Mouse (Mus musculus) midbrain, embryonic 14.5 days (tissue): ENCODE data around the gene Paqr3. TPM values are rescaled to one million over a fixed set of nuclear protein-coding genes. Genes with fewer than 3 reads are reported as not detected.

Source experiments
- ATAC-seq: fragments of 200-750 bp; cut with Nextera tagmentation; 2 replicates; pipeline ENCODE4 v1.8.0; 2017; ENCODE audit warnings: moderate number of reproducible peaks, moderate library complexity; ENCODE audit not compliant: low FRiP score, low TSS enrichment
- DNase-seq: peaks from one replicate; pipeline ENCODE4 v3.0.0-alpha.2; 2015
- H3K27ac ChIP-seq: fragments of 300-500 bp; sonication (generic); replicated peaks from 2 replicates; pipeline ENCODE4 v1.5.1; 2014; ENCODE audit warnings: mild to moderate bottlenecking, low read depth, low read length, moderate library complexity
- H3K27me3 ChIP-seq: fragments of 300-500 bp; sonication (generic); 2 replicates; pipeline ENCODE4 v1.6.1; 2014; ENCODE audit warnings: low read length, control low read depth, mixed read lengths; ENCODE audit not compliant: control insufficient read depth, insufficient read depth
- H3K36me3 ChIP-seq: fragments of 300-500 bp; sonication (generic); 2 replicates; pipeline ENCODE4 v1.6.1; 2014; ENCODE audit warnings: low read length, control low read depth; ENCODE audit not compliant: control insufficient read depth, insufficient read depth
- H3K4me1 ChIP-seq: fragments of 300-500 bp; sonication (generic); 2 replicates; pipeline ENCODE4 v1.6.1; 2014; ENCODE audit warnings: mild to moderate bottlenecking, antibody characterized with exemption, low read length, control low read depth; ENCODE audit not compliant: control insufficient read depth, insufficient read depth
- H3K4me2 ChIP-seq: fragments of 300-500 bp; sonication (generic); 2 replicates; pipeline ENCODE4 v1.6.1; 2014; ENCODE audit warnings: mild to moderate bottlenecking, low read length, moderate library complexity
- H3K4me3 ChIP-seq: fragments of 300-500 bp; sonication (generic); replicated peaks from 2 replicates; pipeline ENCODE4 v1.5.1; 2014; ENCODE audit warnings: low read depth, low read length
- H3K9ac ChIP-seq: fragments of 300-500 bp; sonication (generic); replicated peaks from 2 replicates; pipeline ENCODE4 v1.6.1; 2014; ENCODE audit warnings: mild to moderate bottlenecking, low read length, moderate library complexity
- H3K9me3 ChIP-seq: fragments of 300-500 bp; sonication (generic); 2 replicates; pipeline ENCODE4 v1.6.1; 2016; ENCODE audit warnings: low read length, control low read depth, mixed read lengths; ENCODE audit not compliant: control insufficient read depth
- WGBS: fragments of 180-500 bp; shearing (Covaris S2); extraction: QIAGEN DNeasy Blood & Tissue Kit; methylation state at CpG from one replicate; pipeline ENCODE4 v1.1.7; 2014; 5-methylcytosine and 5-hydroxymethylcytosine counted together
- polyA plus RNA-seq: library from polyadenylated mRNA; unstranded; fragments of >200 nt; fragmentation: Nextera tagmentation; extraction: Ambion mirVana; gene quantifications from 2 replicates; pipeline ENCODE4 v1.2.1, GENCODE M21; 2014

Gene Paqr3
- polyA plus RNA-seq, 1 experiment from 2014 or later: 26.9 TPM

DNA sequence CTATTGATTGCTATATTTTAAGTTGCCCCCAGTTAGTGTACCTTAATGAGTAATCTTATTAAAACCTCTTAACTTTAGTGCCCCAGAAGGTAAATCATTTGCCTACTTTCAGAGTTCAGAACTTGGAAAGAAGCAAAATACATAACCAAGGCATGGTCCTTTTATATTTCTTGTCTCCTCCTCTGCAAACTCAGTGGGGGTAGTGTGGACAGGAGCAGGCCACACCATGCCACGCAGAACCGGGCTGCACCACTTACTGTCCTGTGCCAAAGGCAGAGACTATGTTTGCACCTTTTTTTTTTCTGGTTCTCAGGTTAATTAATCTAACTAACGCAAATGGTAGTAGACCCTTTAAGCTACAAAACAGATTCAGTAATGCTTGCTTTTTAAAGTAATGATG is 22.0 kb downstream of the Paqr3 start:
- no peak for ATAC-seq
- DNase-seq: no peak
- H3K36me3 ChIP-seq: peaks cover 36% of the 10 kb centered on the region
- no peak overlapping the region for H3K9ac ChIP-seq
- H3K4me1 ChIP-seq: no peaks in the 10 kb centered on the region
- WGBS: 93% methylated on average over 3 of the region's 3 CpGs
- no peaks in the 10 kb centered on the region for H3K27me3 ChIP-seq
- H3K4me2 ChIP-seq: no peak overlapping the region
- no peaks in the 10 kb centered on the region for H3K9me3 ChIP-seq
- no peak overlapping the region for H3K27ac ChIP-seq
- H3K4me3 ChIP-seq: no peak overlapping the region

DNA sequence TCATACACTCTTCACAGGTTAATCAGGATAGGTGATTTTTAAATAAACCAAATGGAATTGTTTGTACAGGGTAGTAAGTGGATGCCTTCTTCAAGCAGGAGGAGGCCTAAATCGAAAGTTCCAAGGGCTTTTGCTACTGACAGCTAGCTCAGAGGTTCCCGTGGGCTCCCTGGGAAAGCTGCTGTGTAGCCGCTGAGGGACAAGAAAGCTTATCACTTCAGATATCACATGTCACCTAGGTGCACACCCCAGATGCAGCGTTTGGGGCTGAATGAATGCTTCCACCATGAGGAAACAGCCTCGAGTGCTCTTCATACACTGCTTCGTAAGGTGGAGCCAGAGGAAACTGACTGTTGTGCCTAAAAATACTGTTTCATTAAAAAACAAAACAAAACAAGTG is 23.2 kb downstream of the Paqr3 start:
- 92% methylated on average over 6 of the region's 6 CpGs for WGBS
- no peak overlapping the region for H3K4me3 ChIP-seq
- H3K9me3 ChIP-seq: no peaks in the 10 kb centered on the region

DNA sequence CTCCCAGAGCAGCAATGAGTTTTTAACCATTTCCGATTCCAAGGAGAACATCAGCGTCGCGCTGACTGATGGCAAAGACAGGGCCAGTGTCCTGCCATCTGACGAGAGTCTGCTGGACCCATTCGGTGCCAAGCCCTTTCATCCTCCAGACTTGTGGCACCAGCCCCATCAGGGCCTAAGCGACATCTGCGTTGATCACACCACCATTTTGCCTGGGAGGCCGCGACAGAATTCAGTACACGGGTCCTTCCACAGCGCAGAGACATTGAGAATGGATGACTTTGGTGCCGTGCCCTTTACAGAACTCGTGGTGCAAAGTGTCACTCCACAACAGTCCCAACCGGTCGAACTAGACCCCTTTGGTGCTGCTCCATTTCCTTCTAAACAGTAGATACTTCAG is 23.6 kb downstream of the Paqr3 start:
- no peaks in the 10 kb centered on the region for H3K9me3 ChIP-seq
- DNase-seq: no peak
- no peak for ATAC-seq
- peaks cover 45% of the 10 kb centered on the region for H3K36me3 ChIP-seq
- WGBS: 94% methylated on average over 16 of the region's 16 CpGs
- no peak overlapping the region for H3K9ac ChIP-seq
- H3K27ac ChIP-seq: no peak overlapping the region
- no peaks in the 10 kb centered on the region for H3K4me1 ChIP-seq
- no peak overlapping the region for H3K4me2 ChIP-seq
- no peak overlapping the region for H3K4me3 ChIP-seq
- no peaks in the 10 kb centered on the region for H3K27me3 ChIP-seq

More for the DNA sequence above, 23.2 kb downstream of the Paqr3 start:
- Histone ChIP-seq H3K9ac (no peak overlapping the region), H3K36me3 (peaks cover 48% of the 10 kb centered on the region), H3K27ac (no peak overlapping the region), H3K4me1 (no peaks in the 10 kb centered on the region), H3K4me2 (no peak overlapping the region), H3K27me3 (no peaks in the 10 kb centered on the region)
- ATAC-seq (no peak), DNase-seq (no peak)

DNA sequence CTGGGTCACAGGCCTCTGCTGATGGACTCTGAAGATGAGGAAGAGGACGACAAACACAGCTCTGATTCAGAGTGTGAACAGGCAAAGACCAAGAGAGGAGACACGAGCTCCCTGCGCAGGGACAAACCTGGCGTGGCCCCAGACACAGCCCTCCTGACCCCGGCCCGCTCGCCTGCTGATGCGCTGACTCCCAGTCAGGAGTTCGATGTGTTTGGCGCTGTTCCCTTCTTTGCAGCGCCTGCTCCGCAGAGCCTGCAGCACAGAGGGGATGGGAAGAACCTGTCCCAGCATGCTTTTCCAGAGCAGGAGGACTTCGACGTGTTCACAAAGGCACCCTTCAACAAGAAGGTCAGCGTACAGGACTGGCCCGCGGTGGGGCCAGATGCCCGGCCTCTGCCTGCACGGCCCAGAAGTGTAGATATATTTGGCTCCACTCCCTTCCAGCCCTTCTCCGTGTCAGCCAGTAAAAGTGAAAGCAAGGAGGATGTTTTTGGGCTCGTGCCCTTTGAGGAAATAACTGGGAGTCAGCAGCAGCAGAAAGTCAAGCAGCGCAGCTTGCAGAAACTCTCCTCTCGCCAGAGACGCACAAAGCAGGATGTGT is 24.3 kb downstream of the Paqr3 start:
- DNase-seq: no peak

DNA sequence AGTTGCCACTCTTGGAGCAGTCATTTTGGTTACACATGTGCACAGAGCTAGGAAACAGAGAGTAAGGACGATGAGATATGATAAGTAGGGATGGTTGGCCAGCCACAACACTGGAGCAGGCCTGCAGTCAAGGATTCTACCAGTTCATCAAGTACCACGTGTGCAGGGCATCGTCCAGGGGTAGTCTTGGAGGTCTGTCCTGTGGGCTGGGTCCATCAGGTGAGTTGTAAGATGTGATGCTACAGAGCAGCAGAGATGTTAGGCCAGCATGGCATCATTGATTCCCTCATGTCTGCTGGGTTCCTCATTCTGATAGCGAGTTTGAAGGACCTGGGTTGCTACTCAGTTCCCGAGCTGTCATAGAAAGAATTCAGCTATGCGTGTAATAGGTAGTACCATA is 26.3 kb downstream of the Paqr3 start:
- no peak overlapping the region for H3K4me3 ChIP-seq
- H3K27me3 ChIP-seq: no peaks in the 10 kb centered on the region
- no peak overlapping the region for H3K27ac ChIP-seq
- no peaks in the 10 kb centered on the region for H3K9me3 ChIP-seq
- WGBS: 96% methylated on average over 6 of the region's 6 CpGs
- no peak for ATAC-seq
- DNase-seq: no peak
- H3K4me1 ChIP-seq: no peaks in the 10 kb centered on the region
- peaks cover 48% of the 10 kb centered on the region for H3K36me3 ChIP-seq
- no peak overlapping the region for H3K9ac ChIP-seq
- no peak overlapping the region for H3K4me2 ChIP-seq

More for the DNA sequence above, 24.3 kb downstream of the Paqr3 start:
- WGBS: 89% methylated on average over 24 of the region's 24 CpGs
- Histone ChIP-seq H3K27me3 (no peaks in the 10 kb centered on the region), H3K9ac (no peak overlapping the region), H3K4me1 (no peaks in the 10 kb centered on the region), H3K4me2 (no peak overlapping the region), H3K36me3 (peaks cover 48% of the 10 kb centered on the region), H3K4me3 (no peak overlapping the region), H3K27ac (no peak overlapping the region), H3K9me3 (no peaks in the 10 kb centered on the region)
- ATAC-seq: no peak

DNA sequence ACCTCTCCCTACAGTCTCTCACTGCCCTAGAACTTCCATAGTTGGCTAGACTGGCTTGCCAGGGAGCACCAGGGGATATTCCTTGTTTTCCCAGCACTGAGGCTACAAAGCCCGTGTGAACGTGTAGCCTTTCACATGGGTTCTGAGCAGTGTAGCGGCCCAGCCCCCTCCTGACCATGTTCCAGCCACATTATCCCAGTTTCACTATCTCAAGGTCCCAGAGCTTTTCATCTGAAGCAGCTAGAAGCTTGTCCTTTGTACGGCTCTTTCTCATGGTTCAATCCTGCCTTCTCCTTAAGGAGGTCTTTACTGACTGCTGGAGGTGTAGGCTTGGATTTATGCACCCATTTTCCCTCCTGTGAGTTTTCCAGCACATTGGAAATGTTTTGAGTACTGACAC is 26.9 kb downstream of the Paqr3 start:
- Histone ChIP-seq H3K4me1 (no peaks in the 10 kb centered on the region), H3K9me3 (no peaks in the 10 kb centered on the region), H3K9ac (no peak overlapping the region), H3K36me3 (peaks cover 48% of the 10 kb centered on the region), H3K4me3 (no peak overlapping the region), H3K4me2 (no peak overlapping the region), H3K27ac (no peak overlapping the region), H3K27me3 (no peaks in the 10 kb centered on the region)
- DNase-seq: no peak
- ATAC-seq: no peak
- WGBS: 90% methylated on average over 4 of the region's 4 CpGs

DNA sequence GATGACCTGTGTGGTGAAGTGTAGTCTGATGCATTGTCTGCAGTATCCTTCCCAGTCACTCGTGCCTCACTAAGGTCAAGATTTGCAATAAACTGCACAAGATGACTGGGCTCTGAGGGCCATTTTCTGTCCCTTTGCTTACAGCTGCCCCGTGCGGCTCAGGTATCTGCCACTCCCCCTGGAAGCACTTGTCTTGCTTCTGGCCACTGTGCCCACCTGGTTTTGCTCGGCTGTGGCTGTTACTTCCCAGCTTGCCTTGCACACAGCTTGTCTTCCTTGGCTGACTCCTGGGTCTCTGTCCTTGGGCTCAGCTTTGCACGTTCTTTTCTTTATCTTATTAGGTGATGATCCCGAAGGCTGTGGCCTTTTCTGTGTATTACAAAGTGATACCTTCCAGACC is 27.7 kb downstream of the Paqr3 start:
- Histone ChIP-seq H3K4me1 (no peaks in the 10 kb centered on the region), H3K27me3 (no peaks in the 10 kb centered on the region), H3K27ac (no peak overlapping the region), H3K9me3 (no peaks in the 10 kb centered on the region), H3K9ac (no peak overlapping the region), H3K36me3 (peaks cover 46% of the 10 kb centered on the region), H3K4me2 (no peak overlapping the region), H3K4me3 (no peak overlapping the region)
- WGBS: 92% methylated on average over 6 of the region's 6 CpGs
- DNase-seq: no peak
- no peak for ATAC-seq

DNA sequence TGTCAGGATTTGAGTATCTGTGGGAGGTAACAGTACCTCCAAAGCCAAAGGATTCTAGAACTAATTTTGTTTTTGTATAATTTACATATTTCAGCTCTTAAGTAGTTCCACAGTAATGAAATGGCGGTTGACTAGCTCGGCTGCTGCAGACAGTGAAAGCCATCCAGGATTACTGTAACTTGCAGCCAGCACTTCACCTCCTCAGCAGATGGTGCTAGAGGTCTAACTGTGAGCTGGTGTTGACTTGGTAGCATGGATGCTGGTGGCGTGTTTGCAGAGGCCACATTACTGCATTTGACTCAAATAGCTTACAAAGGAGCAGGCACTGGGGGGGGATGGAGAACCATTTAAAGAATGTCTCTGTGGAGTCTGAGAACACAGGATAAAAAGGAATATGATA is 29.9 kb downstream of the Paqr3 start:
- H3K4me2 ChIP-seq: no peak overlapping the region
- DNase-seq: peak; percentile 31

DNA sequence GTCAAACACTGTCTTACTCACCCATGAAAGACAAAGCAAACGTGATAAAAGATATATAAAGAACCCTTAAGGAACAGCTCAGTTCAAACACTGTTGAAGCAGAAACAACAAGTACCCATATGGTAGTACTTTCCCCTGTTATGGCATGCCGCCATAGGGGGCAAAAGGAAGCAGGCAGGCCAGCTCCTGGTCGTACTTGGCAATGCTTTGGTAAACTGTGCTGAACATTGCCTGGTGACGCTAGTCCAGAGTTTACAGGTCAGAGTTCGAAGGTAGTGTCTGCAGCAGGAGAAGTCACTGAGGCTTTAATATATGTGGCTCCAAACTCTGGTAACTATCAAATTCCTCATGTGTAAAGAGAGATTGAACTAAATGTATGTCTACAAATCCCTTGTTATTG is 32.8 kb downstream of the Paqr3 start:
- WGBS: 86% methylated on average over 5 of the region's 5 CpGs
- Histone ChIP-seq H3K4me2 (no peak overlapping the region), H3K4me1 (0 out of 2 replicates have a peak, but pooled peaks cover 3% of the 10 kb centered on the region), H3K9ac (no peak overlapping the region), H3K36me3 (peaks cover 8% of the 10 kb centered on the region; the same call in 1 of the 2 replicates), H3K27me3 (no peaks in the 10 kb centered on the region), H3K27ac (no peak overlapping the region), H3K4me3 (no peak overlapping the region), H3K9me3 (no peaks in the 10 kb centered on the region)
- ATAC-seq (no peak), DNase-seq (no peak)

More for the DNA sequence above, 29.9 kb downstream of the Paqr3 start:
- no peak overlapping the region for H3K27ac ChIP-seq
- peaks cover 28% of the 10 kb centered on the region for H3K36me3 ChIP-seq
- 0 out of 2 replicates have a peak, but pooled peaks cover 3% of the 10 kb centered on the region for H3K4me1 ChIP-seq
- no peak for ATAC-seq
- no peaks in the 10 kb centered on the region for H3K9me3 ChIP-seq
- H3K9ac ChIP-seq: no peak overlapping the region
- 71% methylated on average over 3 of the region's 3 CpGs for WGBS
- H3K27me3 ChIP-seq: no peaks in the 10 kb centered on the region
- no peak overlapping the region for H3K4me3 ChIP-seq
